Mouse (Mus musculus) stomach, embryonic 14.5 days (tissue): ENCODE results near the gene Wnt1. TPM values are rescaled to one million over a fixed set of nuclear protein-coding genes. Genes with fewer than 3 reads are reported as not detected.

ENCODE experiments used
- ATAC-seq: fragments of 200-750 bp; cut with Nextera tagmentation; 2 replicates; pipeline ENCODE4 v1.8.0; 2017; ENCODE audit warnings: low read depth, moderate TSS enrichment; ENCODE audit not compliant: insufficient number of reproducible peaks, insufficient read depth, low FRiP score
- H3K27ac ChIP-seq: fragments of 300-500 bp; sonication (generic); 2 replicates; pipeline ENCODE4 v1.5.1; 2014; ENCODE audit warnings: mild to moderate bottlenecking, low read length, moderate library complexity, mixed read lengths
- H3K27me3 ChIP-seq: fragments of 300-500 bp; sonication (generic); 2 replicates; pipeline ENCODE4 v1.6.1; 2014; ENCODE audit warnings: low read length, control low read depth, mixed read lengths; ENCODE audit not compliant: control insufficient read depth, insufficient read depth
- H3K36me3 ChIP-seq: fragments of 300-500 bp; sonication (generic); 2 replicates; pipeline ENCODE4 v1.6.1; 2014; ENCODE audit warnings: mild to moderate bottlenecking, control low read depth, low read length, moderate library complexity, mixed read lengths; ENCODE audit not compliant: control insufficient read depth, insufficient read depth
- H3K4me1 ChIP-seq: fragments of 300-500 bp; sonication (generic); 2 replicates; pipeline ENCODE4 v1.6.1; 2014; ENCODE audit warnings: low read length, control low read depth, mixed read lengths; ENCODE audit not compliant: control insufficient read depth, insufficient read depth
- H3K4me2 ChIP-seq: fragments of 300-500 bp; sonication (generic); replicated peaks from 2 replicates; pipeline ENCODE4 v1.6.1; 2014; ENCODE audit warnings: low read depth, low read length, control low read depth
- H3K4me3 ChIP-seq: fragments of 300-500 bp; sonication (generic); 2 replicates; pipeline ENCODE4 v1.5.1; 2014; ENCODE audit warnings: low read depth, low read length, control low read depth
- H3K9ac ChIP-seq: fragments of 300-500 bp; sonication (generic); replicated peaks from 2 replicates; pipeline ENCODE4 v1.6.1; 2014; ENCODE audit warnings: low read depth, mild to moderate bottlenecking, control low read depth, low read length, moderate library complexity, mixed read lengths
- H3K9me3 ChIP-seq: fragments of 300-500 bp; sonication (generic); 2 replicates; pipeline ENCODE4 v1.6.1; 2016; ENCODE audit warnings: low read depth, low read length, control low read depth; ENCODE audit not compliant: control insufficient read depth
- WGBS: fragments of 180-500 bp; shearing (Covaris S2); extraction: QIAGEN DNeasy Blood & Tissue Kit; methylation state at CpG from one replicate; pipeline ENCODE4 v1.1.7; 2014; 5-methylcytosine and 5-hydroxymethylcytosine counted together
- polyA plus RNA-seq: library from polyadenylated mRNA; unstranded; fragments of >200 nt; fragmentation: Nextera tagmentation; extraction: Ambion mirVana; gene quantifications from 2 replicates; pipeline ENCODE4 v1.2.1, GENCODE M21; 2014

Wnt1 gene
- polyA plus RNA-seq, 1 experiment from 2014 or later, result not detected

- H3K36me3 ChIP-seq, result no peaks in the 10 kb centered on the region
- peaks cover 46% of the 10 kb centered on the region for H3K27me3 ChIP-seq
- 0 out of 2 replicates have a peak, but pooled peaks cover 3% of the 10 kb centered on the region for H3K9me3 ChIP-seq
- H3K4me3 ChIP-seq, result no peak overlapping the region
- no peak overlapping the region for H3K9ac ChIP-seq
- H3K4me1 ChIP-seq, result 0 out of 2 replicates have a peak, but pooled peaks cover 15% of the 10 kb centered on the region
- 29% methylated on average over 6 of the region's 6 CpGs for WGBS
- no peak overlapping the region for H3K27ac ChIP-seq
- H3K4me2 ChIP-seq, result no peak overlapping the region
- no peak for ATAC-seq
These were observed 8.5 kb upstream of the Wnt1 start for GRCm38 (mm10) chr15:98781166-98781565.

GRCm38 (mm10) chr15:98785744-98786143 is 3.9 kb upstream of the Wnt1 start:
- Histone ChIP-seq H3K9me3 (0 out of 2 replicates have a peak, but pooled peaks cover 3% of the 10 kb centered on the region), H3K27ac (no peak overlapping the region), H3K4me1 (no peaks in the 10 kb centered on the region), H3K9ac (no peak overlapping the region), H3K4me3 (no peak overlapping the region), H3K36me3 (no peaks in the 10 kb centered on the region), H3K4me2 (no peak overlapping the region), H3K27me3 (peaks cover 37% of the 10 kb centered on the region)
- WGBS, result 37% methylated on average over 7 of the region's 7 CpGs
- ATAC-seq, result no peak

GRCm38 (mm10) chr15:98787930-98788329 is 1.7 kb upstream of the Wnt1 start:
- Histone ChIP-seq H3K9ac (no peak overlapping the region), H3K4me2 (no peak overlapping the region), H3K4me1 (peaks cover 9% of the 10 kb centered on the region; the same call in 1 of the 2 replicates), H3K36me3 (no peaks in the 10 kb centered on the region), H3K4me3 (no peak overlapping the region), H3K9me3 (0 out of 2 replicates have a peak, but pooled peaks cover 3% of the 10 kb centered on the region), H3K27me3 (peaks cover 54% of the 10 kb centered on the region), H3K27ac (no peak overlapping the region)
- ATAC-seq, result no peak
- WGBS, result 29% methylated on average over 4 of the region's 4 CpGs

- WGBS, result 11% methylated on average over 24 of the region's 24 CpGs
- no peak overlapping the region for H3K4me3 ChIP-seq
- H3K27me3 ChIP-seq, result peaks cover 65% of the 10 kb centered on the region
- H3K4me2 ChIP-seq, result 0 out of 2 replicates have a peak overlapping the region, but pooled peaks have one; percentile 2
- H3K36me3 ChIP-seq, result no peaks in the 10 kb centered on the region
- H3K4me1 ChIP-seq, result peaks cover 11% of the 10 kb centered on the region; the same call in 1 of the 2 replicates
- no peak overlapping the region for H3K27ac ChIP-seq
- H3K9ac ChIP-seq, result no peak overlapping the region
- ATAC-seq, result no peak
- 0 out of 2 replicates have a peak, but pooled peaks cover 3% of the 10 kb centered on the region for H3K9me3 ChIP-seq
These were observed 541 bp upstream of the Wnt1 start for GRCm38 (mm10) chr15:98788972-98789660.

GRCm38 (mm10) chr15:98790761-98791160 is 1.1 kb downstream of the Wnt1 start:
- peak overlapping the region; percentile 15 for H3K4me3 ChIP-seq
- WGBS, result under 1% methylated on average over 23 of the region's 23 CpGs
- no peaks in the 10 kb centered on the region for H3K36me3 ChIP-seq
- peak overlapping the region; percentile 23; the same call in 1 of the 2 replicates for H3K4me2 ChIP-seq
- H3K4me1 ChIP-seq, result peaks cover 11% of the 10 kb centered on the region; the same call in 1 of the 2 replicates
- H3K27me3 ChIP-seq, result peaks cover 77% of the 10 kb centered on the region
- no peak for ATAC-seq
- no peak overlapping the region for H3K9ac ChIP-seq
- 0 out of 2 replicates have a peak, but pooled peaks cover 1% of the 10 kb centered on the region for H3K9me3 ChIP-seq
- H3K27ac ChIP-seq, result no peak overlapping the region

- peaks cover 80% of the 10 kb centered on the region for H3K27me3 ChIP-seq
- WGBS, result 3% methylated on average over 12 of the region's 12 CpGs
- H3K4me3 ChIP-seq, result peak overlapping the region; percentile 15; the same call in 1 of the 2 replicates
- no peak overlapping the region for H3K9ac ChIP-seq
- no peak overlapping the region for H3K27ac ChIP-seq
- H3K4me1 ChIP-seq, result peaks cover 11% of the 10 kb centered on the region; the same call in 1 of the 2 replicates
- no peak for ATAC-seq
- H3K9me3 ChIP-seq, result no peaks in the 10 kb centered on the region
- no peaks in the 10 kb centered on the region for H3K36me3 ChIP-seq
- H3K4me2 ChIP-seq, result 0 out of 2 replicates have a peak overlapping the region, but pooled peaks have one; percentile 23
These were observed 1.6 kb downstream of the Wnt1 start for GRCm38 (mm10) chr15:98791221-98791620.

- no peak for ATAC-seq
- H3K27me3 ChIP-seq, result peaks cover 82% of the 10 kb centered on the region
- no peak overlapping the region for H3K4me2 ChIP-seq
- peaks cover 11% of the 10 kb centered on the region; the same call in 1 of the 2 replicates for H3K4me1 ChIP-seq
- 2% methylated on average over 23 of the region's 23 CpGs for WGBS
- no peak overlapping the region for H3K4me3 ChIP-seq
- no peak overlapping the region for H3K27ac ChIP-seq
- no peaks in the 10 kb centered on the region for H3K36me3 ChIP-seq
- H3K9ac ChIP-seq, result no peak overlapping the region
- no peaks in the 10 kb centered on the region for H3K9me3 ChIP-seq
These were observed 2.1 kb downstream of the Wnt1 start for GRCm38 (mm10) chr15:98791771-98792170.

- peaks cover 11% of the 10 kb centered on the region; the same call in 1 of the 2 replicates for H3K4me1 ChIP-seq
- WGBS, result under 1% methylated on average over 75 of the region's 75 CpGs
- no peaks in the 10 kb centered on the region for H3K9me3 ChIP-seq
- H3K4me2 ChIP-seq, result peak overlapping the region; percentile 35; the same call in 1 of the 2 replicates
- H3K27me3 ChIP-seq, result peaks cover 86% of the 10 kb centered on the region
- ATAC-seq, result no peak
- no peak overlapping the region for H3K27ac ChIP-seq
- H3K4me3 ChIP-seq, result peak overlapping the region; percentile 17; the same call in 1 of the 2 replicates
- no peak overlapping the region for H3K9ac ChIP-seq
- H3K36me3 ChIP-seq, result no peaks in the 10 kb centered on the region
These were observed 2.8 kb downstream of the Wnt1 start for GRCm38 (mm10) chr15:98792233-98793020.
